ENCODE assay signal across 26 mouse cellular contexts in genomic region chr3:104550594-104550993, GRCm38 (mm10).
"Had no signal": no experiment of that assay in that cellular context is flagged by ENCODE, and none has a peak within 500 bp of the region (broad histone marks: within the 10 kb centered on the region; RNA-seq: fewer than 3 reads in every experiment).

No protein-coding gene starts in this region.

- H3K36me3 ChIP-seq: heart, embryonic 10.5 days; heart, embryonic 12.5 days; hindbrain, embryonic 10.5 days; hindbrain, embryonic 12.5 days; limb, embryonic 10.5 days; limb, embryonic 12.5 days; liver, embryonic 13.5 days; liver, embryonic 15.5 days had no signal

- H3K9ac ChIP-seq: heart, embryonic 12.5 days; hindbrain, embryonic 12.5 days; hindbrain, embryonic 14.5 days; limb, embryonic 12.5 days; liver, embryonic 13.5 days; liver, embryonic 15.5 days had no signal

- DNase-seq: gastrocnemius, adult 2 months; gastrocnemius, postnatal 10 days; gastrocnemius, postnatal 36 days; heart, adult 11 months; heart, postnatal 10 days; heart, postnatal 4 days; kidney, adult 11 months; kidney, adult 2 months; kidney, postnatal 10 days; kidney, postnatal 25 days; kidney, postnatal 4 days; liver; liver, embryonic 13.5 days had no signal

- H3K4me3 ChIP-seq: gastrocnemius, adult 2 months; heart, embryonic 10.5 days; heart, embryonic 12.5 days; hindbrain, embryonic 10.5 days; hindbrain, embryonic 12.5 days; layer of hippocampus, adult 2 months; left cerebral cortex, adult 2 months; limb, embryonic 10.5 days; limb, embryonic 12.5 days; liver, embryonic 13.5 days; liver, embryonic 15.5 days had no signal

- H3K9me3 ChIP-seq: heart, embryonic 10.5 days; heart, embryonic 12.5 days; hindbrain, embryonic 10.5 days; hindbrain, embryonic 12.5 days; limb, embryonic 10.5 days; limb, embryonic 12.5 days; liver, embryonic 13.5 days; liver, embryonic 15.5 days had no signal

- H3K4me2 ChIP-seq: heart, embryonic 12.5 days; hindbrain, embryonic 12.5 days; hindbrain, embryonic 14.5 days; limb, embryonic 12.5 days; liver, embryonic 11.5 days; liver, embryonic 13.5 days; liver, embryonic 15.5 days had no signal

- ATAC-seq: hindbrain, embryonic 16.5 days; inflammation-experienced regulatory T-cells, adult 6 months had no signal

- H3K4me1 ChIP-seq: heart, embryonic 12.5 days; hindbrain, embryonic 10.5 days; hindbrain, embryonic 12.5 days; liver, embryonic 13.5 days; liver, embryonic 15.5 days had no signal

- H3K27me3 ChIP-seq: heart, embryonic 12.5 days; hindbrain, embryonic 12.5 days; limb, embryonic 12.5 days; liver, embryonic 13.5 days had no signal

- H3K27ac ChIP-seq: gastrocnemius, adult 2 months; heart, embryonic 10.5 days; hindbrain, embryonic 10.5 days; hindbrain, embryonic 12.5 days; hindbrain, embryonic 14.5 days; layer of hippocampus, adult 2 months; left cerebral cortex, adult 2 months; limb, embryonic 10.5 days; limb, embryonic 12.5 days; liver, embryonic 13.5 days; liver, embryonic 15.5 days had no signal
